10 mouse cellular contexts compared by ENCODE assay signal in the genomic region with DNA sequence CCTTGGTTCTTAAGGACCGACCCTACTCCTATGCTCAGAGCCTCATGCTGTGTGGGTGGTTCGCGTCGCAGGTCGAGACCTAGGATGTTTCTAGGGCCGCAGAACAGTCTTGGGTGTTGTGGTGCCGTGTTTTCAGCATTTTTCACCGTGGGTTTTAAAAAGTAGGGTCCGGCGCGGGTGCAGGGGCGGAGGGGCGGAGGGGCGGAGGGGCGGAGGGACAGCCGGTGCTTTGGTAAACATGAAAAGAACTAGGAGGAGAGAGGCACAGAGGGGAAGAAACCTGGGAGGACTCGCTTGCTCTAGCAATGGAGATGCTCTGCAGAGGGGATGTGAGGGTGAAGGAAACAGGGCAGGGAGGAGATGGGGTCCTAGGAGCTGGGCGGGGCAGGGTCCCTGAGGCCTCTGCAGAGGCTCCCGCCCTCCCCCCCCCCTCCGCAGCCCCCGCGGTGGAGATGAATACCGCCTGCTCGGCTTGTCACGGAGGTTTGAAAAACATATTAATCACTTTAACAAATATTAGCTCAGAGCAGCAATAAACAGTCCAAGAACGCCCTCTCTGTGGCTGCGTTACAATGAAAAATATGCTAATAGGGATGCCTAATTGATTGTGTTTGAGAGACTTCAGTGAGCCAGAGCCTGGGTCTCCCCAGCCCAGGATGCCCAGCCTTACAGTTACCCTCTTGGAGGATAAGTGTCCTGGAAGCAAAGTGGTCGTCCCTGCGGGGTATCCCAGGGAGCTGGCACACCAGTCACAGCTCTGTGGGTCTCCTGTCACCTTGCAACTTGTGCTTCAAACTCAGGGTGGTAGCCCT.
DNase-seq lines count a peak whose midpoint lies in the region; ATAC-seq lines count a peak whose summit lies in the region.
"Had no signal": no experiment of that assay in that cellular context is flagged by ENCODE, and none has a peak within 500 bp of the region (broad histone marks: within the 10 kb centered on the region; RNA-seq: fewer than 3 reads in every experiment).

No protein-coding gene starts in this region.

- H3K4me2 ChIP-seq in heart, embryonic 11.5 days = peak overlapping the region; percentile 44
- 0 out of 2 replicates have a peak overlapping the region, but pooled peaks have one; percentile 6 for H3K4me2 ChIP-seq in liver, embryonic 13.5 days

- no peak overlapping the region for H3K27ac ChIP-seq in heart, embryonic 11.5 days (ENCODE audit: low read depth, low read length)
- no peak overlapping the region for H3K27ac ChIP-seq in liver, embryonic 13.5 days

- H3K4me1 ChIP-seq in heart, embryonic 11.5 days (ENCODE audit: control insufficient read depth, insufficient read depth, low read length) = peaks cover 3% of the 10 kb centered on the region; the same call in 1 of the 2 replicates
- no peaks in the 10 kb centered on the region for H3K4me1 ChIP-seq in liver, embryonic 13.5 days (replicated peaks)

- no peaks in the 10 kb centered on the region for H3K9me3 ChIP-seq in heart, embryonic 11.5 days (replicated peaks; ENCODE audit: control insufficient read depth, low read length)
- no peaks in the 10 kb centered on the region for H3K9me3 ChIP-seq in liver, embryonic 13.5 days (replicated peaks)

- ATAC-seq in heart, embryonic 11.5 days (replicated peaks; ENCODE audit: insufficient number of reproducible peaks, low FRiP score, low TSS enrichment) = no peak
- no peak for ATAC-seq in liver, embryonic 13.5 days (ENCODE audit: low read depth)
- ATAC-seq: activated CD4-positive, CD25-positive, alpha-beta regulatory T cell, adult 4 months had no signal

- WGBS in heart, embryonic 11.5 days (ENCODE audit: insufficient replicate concordance) = 6% methylated on average over 29 of the region's 29 CpGs
- 12% methylated on average over 29 of the region's 29 CpGs for WGBS in liver, embryonic 13.5 days (ENCODE audit: insufficient replicate concordance)

- DNase-seq in heart, adult 9 months (ENCODE audit: low spot score in 2 of 2) = no peak
- peak; percentile 69 for DNase-seq in testis, postnatal 10 days (ENCODE audit: low spot score)
- no peak for DNase-seq in testis, postnatal 14 days (ENCODE audit: low spot score)
- no peak for DNase-seq in liver, embryonic 13.5 days
- no peak for DNase-seq in adrenal gland, adult 2 months
- no peak for DNase-seq in thymus, postnatal 25 days
- DNase-seq in urinary bladder, adult 2 months (ENCODE audit: low spot score) = no peak

- H3K4me3 ChIP-seq in heart, embryonic 11.5 days (ENCODE audit: low read depth, low read length) = no peak overlapping the region; the same call in 1 of the 2 replicates
- H3K4me3 ChIP-seq in liver, embryonic 13.5 days (replicated peaks) = no peak overlapping the region
- H3K4me3 ChIP-seq: megakaryocyte, embryonic 14.5 days had no signal

- H3K36me3 ChIP-seq in heart, embryonic 11.5 days (ENCODE audit: control insufficient read depth, insufficient read depth, low read length) = no peaks in the 10 kb centered on the region
- no peaks in the 10 kb centered on the region for H3K36me3 ChIP-seq in liver, embryonic 13.5 days

- H3K27me3 ChIP-seq in heart, embryonic 11.5 days (ENCODE audit: control insufficient read depth, insufficient read depth, low read length) = peaks cover 22% of the 10 kb centered on the region
- peaks cover 36% of the 10 kb centered on the region for H3K27me3 ChIP-seq in liver, embryonic 13.5 days

- H3K9ac ChIP-seq in heart, embryonic 11.5 days (ENCODE audit: low read depth, low read length) = no peak overlapping the region
- no peak overlapping the region for H3K9ac ChIP-seq in liver, embryonic 13.5 days
